Mouse (Mus musculus): ENCODE data around the gene Rnf5. TPM values are rescaled to one million over a fixed set of nuclear protein-coding genes. Genes with fewer than 3 reads are reported as not detected.

Gene Rnf5
- polyA plus RNA-seq (2014; fragmentation: Nextera tagmentation; extraction: Ambion mirVana): 223 and 269 TPM in 2 replicates

- WGBS: under 1% methylated on average over 30 of the region's 30 CpGs
Observed at GRCm38 (mm10) chr17:34603375-34604060, at the start of gene Rnf5. Gene Rnf5 (minus strand): TSS chr17:34603690.

DNA sequence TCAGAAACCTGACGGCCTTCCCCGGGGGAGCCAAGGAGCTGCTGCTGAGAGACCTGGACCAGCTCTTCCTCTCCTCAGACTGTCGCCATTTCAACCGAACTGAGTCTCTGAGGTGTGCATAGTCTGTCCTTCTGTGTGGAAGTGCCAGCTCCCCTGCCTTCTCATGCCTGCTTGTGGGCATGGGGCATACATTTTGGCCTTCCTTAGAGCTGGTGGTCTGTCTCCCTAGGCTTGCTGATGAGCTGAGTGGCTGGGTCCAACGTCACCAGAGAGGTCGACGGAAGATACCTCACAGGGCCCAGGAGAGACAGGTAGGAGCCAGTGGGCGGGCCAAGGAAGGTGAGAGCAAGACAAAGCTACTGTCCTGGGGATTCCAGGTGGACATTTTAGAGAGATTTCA, 49.5 kb upstream of the Rnf5 start:
- Histone ChIP-seq H3K4me1 (ENCODE audit: control insufficient read depth, insufficient read depth, low read length) (peaks cover 3% of the 10 kb centered on the region), H3K4me3 (replicated peaks; ENCODE audit: low read depth, low read length) (no peak overlapping the region), H3K36me3 (ENCODE audit: control insufficient read depth, insufficient read depth, low read length) (peaks cover 71% of the 10 kb centered on the region), H3K9me3 (ENCODE audit: control insufficient read depth, low read length) (no peaks in the 10 kb centered on the region), H3K27me3 (ENCODE audit: control insufficient read depth, insufficient read depth, low read length) (no peaks in the 10 kb centered on the region), H3K27ac (replicated peaks; ENCODE audit: low read depth, low read length) (no peak overlapping the region), H3K4me2 (ENCODE audit: low read length) (no peak overlapping the region), H3K9ac (replicated peaks; ENCODE audit: low read length) (no peak overlapping the region)
- no peak for ATAC-seq (ENCODE audit: low FRiP score, low TSS enrichment)
- DNase-seq: no peak
- 94% methylated on average over 8 of the region's 8 CpGs for WGBS

More at GRCm38 (mm10) chr17:34603375-34604060, at the start of gene Rnf5:
- peak within 1 kb of the TSS; percentile 97 for H3K4me2 ChIP-seq (ENCODE audit: low read length)
- H3K4me3 ChIP-seq (replicated peaks; ENCODE audit: low read depth, low read length): peak within 1 kb of the TSS; percentile 93
- H3K27me3 ChIP-seq (ENCODE audit: control insufficient read depth, insufficient read depth, low read length): no peaks in the 10 kb centered on the region
- peak within 1 kb of the TSS; percentile 73 for H3K9ac ChIP-seq (replicated peaks; ENCODE audit: low read length)
- H3K4me1 ChIP-seq (ENCODE audit: control insufficient read depth, insufficient read depth, low read length): peaks cover 28% of the 10 kb centered on the region
- H3K36me3 ChIP-seq (ENCODE audit: control insufficient read depth, insufficient read depth, low read length): peaks cover 17% of the 10 kb centered on the region
- H3K27ac ChIP-seq (replicated peaks; ENCODE audit: low read depth, low read length): peak within 1 kb of the TSS; percentile 85
- ATAC-seq (ENCODE audit: low FRiP score, low TSS enrichment): peak; percentile 92
- no peaks in the 10 kb centered on the region for H3K9me3 ChIP-seq (ENCODE audit: control insufficient read depth, low read length)
- DNase-seq: peak; percentile 99

- H3K4me3 ChIP-seq (replicated peaks; ENCODE audit: low read depth, low read length): no peak overlapping the region
- 89% methylated on average over 10 of the region's 10 CpGs for WGBS
- no peak overlapping the region for H3K4me2 ChIP-seq (ENCODE audit: low read length)
- DNase-seq (no peak), ATAC-seq (ENCODE audit: low FRiP score, low TSS enrichment) (no peak)
- H3K9me3 ChIP-seq (ENCODE audit: control insufficient read depth, low read length): no peaks in the 10 kb centered on the region
- no peak overlapping the region for H3K27ac ChIP-seq (replicated peaks; ENCODE audit: low read depth, low read length)
- no peak overlapping the region for H3K9ac ChIP-seq (replicated peaks; ENCODE audit: low read length)
- H3K4me1 ChIP-seq (ENCODE audit: control insufficient read depth, insufficient read depth, low read length): peaks cover 7% of the 10 kb centered on the region
- no peaks in the 10 kb centered on the region for H3K27me3 ChIP-seq (ENCODE audit: control insufficient read depth, insufficient read depth, low read length)
- H3K36me3 ChIP-seq (ENCODE audit: control insufficient read depth, insufficient read depth, low read length): peaks cover 71% of the 10 kb centered on the region
Observed at GRCm38 (mm10) chr17:34652546-34652945, 49.1 kb upstream of the Rnf5 start.

DNA sequence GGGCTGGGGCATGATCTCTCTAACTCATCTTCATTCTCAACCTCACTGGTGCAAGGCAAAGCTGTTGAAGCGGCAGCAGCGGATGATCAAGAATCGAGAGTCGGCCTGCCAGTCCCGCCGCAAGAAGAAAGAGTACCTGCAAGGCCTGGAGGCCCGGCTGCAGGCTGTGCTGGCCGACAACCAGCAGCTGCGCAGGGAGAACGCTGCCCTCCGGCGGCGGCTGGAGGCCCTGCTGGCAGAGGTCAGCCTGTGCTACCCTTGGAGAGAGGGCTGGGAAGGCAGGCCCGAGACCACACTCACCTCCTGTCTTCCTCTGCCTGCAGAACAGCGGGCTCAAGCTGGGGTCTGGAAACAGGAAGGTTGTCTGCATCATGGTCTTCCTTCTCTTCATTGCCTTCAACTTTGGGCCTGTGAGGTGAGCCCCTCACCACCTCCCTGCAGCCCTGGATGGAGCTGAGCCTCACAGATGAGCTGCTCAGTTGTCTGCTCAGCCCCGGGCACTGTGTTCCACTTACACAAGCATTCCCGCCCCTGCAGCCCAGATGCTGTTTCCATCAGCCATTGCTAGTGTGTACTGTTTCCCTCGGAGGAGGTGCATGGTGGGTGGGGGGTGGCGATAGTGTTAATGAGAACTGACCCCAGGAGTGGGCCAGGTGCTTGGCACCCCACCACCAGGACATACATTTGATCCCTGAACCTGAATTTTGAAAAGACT, 48.2 kb upstream of the Rnf5 start:
- no peak for ATAC-seq (ENCODE audit: low FRiP score, low TSS enrichment)
- Histone ChIP-seq H3K27me3 (ENCODE audit: control insufficient read depth, insufficient read depth, low read length) (no peaks in the 10 kb centered on the region), H3K9ac (replicated peaks; ENCODE audit: low read length) (no peak overlapping the region), H3K27ac (replicated peaks; ENCODE audit: low read depth, low read length) (no peak overlapping the region), H3K9me3 (ENCODE audit: control insufficient read depth, low read length) (no peaks in the 10 kb centered on the region), H3K4me2 (ENCODE audit: low read length) (no peak overlapping the region), H3K4me1 (ENCODE audit: control insufficient read depth, insufficient read depth, low read length) (peaks cover 8% of the 10 kb centered on the region), H3K36me3 (ENCODE audit: control insufficient read depth, insufficient read depth, low read length) (peaks cover 71% of the 10 kb centered on the region), H3K4me3 (replicated peaks; ENCODE audit: low read depth, low read length) (no peak overlapping the region)
- 49% methylated on average over 19 of the region's 19 CpGs for WGBS
- peak; percentile 58 for DNase-seq

- Histone ChIP-seq H3K9ac (replicated peaks; ENCODE audit: low read length) (no peak overlapping the region), H3K36me3 (ENCODE audit: control insufficient read depth, insufficient read depth, low read length) (peaks cover 71% of the 10 kb centered on the region), H3K4me3 (replicated peaks; ENCODE audit: low read depth, low read length) (no peak overlapping the region), H3K4me1 (ENCODE audit: control insufficient read depth, insufficient read depth, low read length) (peaks cover 11% of the 10 kb centered on the region), H3K27ac (replicated peaks; ENCODE audit: low read depth, low read length) (no peak overlapping the region), H3K9me3 (ENCODE audit: control insufficient read depth, low read length) (no peaks in the 10 kb centered on the region), H3K27me3 (ENCODE audit: control insufficient read depth, insufficient read depth, low read length) (no peaks in the 10 kb centered on the region), H3K4me2 (ENCODE audit: low read length) (no peak overlapping the region)
- DNase-seq (no peak), ATAC-seq (ENCODE audit: low FRiP score, low TSS enrichment) (no peak)
- 91% methylated on average over 14 of the region's 14 CpGs for WGBS
Observed at GRCm38 (mm10) chr17:34650781-34651180, 47.3 kb upstream of the Rnf5 start.

DNA sequence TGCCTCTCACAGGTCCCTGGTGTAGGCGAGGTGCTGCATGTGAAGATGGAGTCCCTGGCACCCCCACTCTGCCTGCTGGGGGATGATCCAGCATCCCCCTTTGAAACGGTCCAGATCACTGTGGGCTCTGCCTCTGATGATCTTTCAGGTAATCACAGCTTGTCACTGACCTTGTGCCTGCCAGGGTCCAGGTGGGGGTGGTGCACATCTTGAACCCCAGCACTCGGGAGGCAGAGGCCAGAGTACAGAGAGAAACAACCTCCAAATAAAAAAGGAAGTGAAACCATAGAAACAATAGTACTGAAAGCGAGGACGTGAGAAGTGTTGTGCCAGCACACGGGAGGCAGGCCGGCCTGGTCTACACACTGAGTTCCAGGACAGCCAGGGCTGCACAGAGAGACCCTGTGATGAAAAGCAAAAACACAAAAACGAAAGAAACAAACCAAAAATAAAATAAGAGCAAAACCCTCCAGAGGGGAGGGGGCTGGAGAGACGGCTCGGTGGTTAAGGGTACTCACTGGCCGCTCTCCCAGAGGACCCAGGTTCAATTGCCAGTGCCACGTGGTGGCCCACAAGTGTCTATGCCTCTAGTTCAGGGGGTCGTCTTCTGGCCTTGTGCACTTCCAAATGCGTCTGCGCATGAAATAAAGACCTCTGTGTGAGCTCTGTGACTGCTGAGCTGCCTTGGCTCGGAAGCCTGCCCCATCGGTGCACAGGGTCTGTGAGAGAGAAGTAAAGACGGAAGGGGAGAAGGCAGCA, 45.8 kb upstream of the Rnf5 start:
- no peak overlapping the region for H3K9ac ChIP-seq (replicated peaks; ENCODE audit: low read length)
- WGBS: 94% methylated on average over 18 of the region's 18 CpGs
- no peaks in the 10 kb centered on the region for H3K27me3 ChIP-seq (ENCODE audit: control insufficient read depth, insufficient read depth, low read length)
- H3K36me3 ChIP-seq (ENCODE audit: control insufficient read depth, insufficient read depth, low read length): peaks cover 57% of the 10 kb centered on the region
- ATAC-seq (ENCODE audit: low FRiP score, low TSS enrichment) (no peak), DNase-seq (no peak)
- H3K4me1 ChIP-seq (ENCODE audit: control insufficient read depth, insufficient read depth, low read length): peaks cover 20% of the 10 kb centered on the region
- H3K27ac ChIP-seq (replicated peaks; ENCODE audit: low read depth, low read length): no peak overlapping the region
- H3K4me3 ChIP-seq (replicated peaks; ENCODE audit: low read depth, low read length): no peak overlapping the region
- no peak overlapping the region for H3K4me2 ChIP-seq (ENCODE audit: low read length)
- H3K9me3 ChIP-seq (ENCODE audit: control insufficient read depth, low read length): no peaks in the 10 kb centered on the region

- H3K27me3 ChIP-seq (ENCODE audit: control insufficient read depth, insufficient read depth, low read length): no peaks in the 10 kb centered on the region
- no peaks in the 10 kb centered on the region for H3K9me3 ChIP-seq (ENCODE audit: control insufficient read depth, low read length)
- no peak overlapping the region for H3K9ac ChIP-seq (replicated peaks; ENCODE audit: low read length)
- H3K4me3 ChIP-seq (replicated peaks; ENCODE audit: low read depth, low read length): peak overlapping the region; percentile 95
- peak overlapping the region; percentile 78 for H3K4me2 ChIP-seq (ENCODE audit: low read length)
- WGBS: 86% methylated on average over 16 of the region's 16 CpGs
- peaks cover 50% of the 10 kb centered on the region for H3K36me3 ChIP-seq (ENCODE audit: control insufficient read depth, insufficient read depth, low read length)
- H3K4me1 ChIP-seq (ENCODE audit: control insufficient read depth, insufficient read depth, low read length): peaks cover 20% of the 10 kb centered on the region
- ATAC-seq (ENCODE audit: low FRiP score, low TSS enrichment) (no peak), DNase-seq (no peak)
- no peak overlapping the region for H3K27ac ChIP-seq (replicated peaks; ENCODE audit: low read depth, low read length)
Observed at GRCm38 (mm10) chr17:34648141-34648890, 44.8 kb upstream of the Rnf5 start.
